Mouse (Mus musculus) embryonic facial prominence, embryonic 14.5 days (tissue): ENCODE data around the gene Bcl11b. TPM values are rescaled to one million over a fixed set of nuclear protein-coding genes. Genes with fewer than 3 reads are reported as not detected.

Experiments
- ATAC-seq: fragments of 200-750 bp; cut with Nextera tagmentation; 2 replicates; pipeline ENCODE4 v1.8.0; 2017; ENCODE audit warnings: low read depth, moderate number of reproducible peaks, moderate TSS enrichment
- DNase-seq: peaks from one replicate; pipeline ENCODE4 v3.0.0-alpha.2; 2015; ENCODE audit warnings: low spot score
- H3K27ac ChIP-seq: fragments of 300-500 bp; sonication (generic); replicated peaks from 2 replicates; pipeline ENCODE4 v1.5.1; 2014; ENCODE audit warnings: low read depth, mild to moderate bottlenecking, low read length, moderate library complexity
- H3K27me3 ChIP-seq: fragments of 300-500 bp; sonication (generic); replicated peaks from 2 replicates; pipeline ENCODE4 v1.6.1; 2014; ENCODE audit warnings: low read length; ENCODE audit not compliant: control insufficient read depth, insufficient read depth
- H3K36me3 ChIP-seq: fragments of 300-500 bp; sonication (generic); 2 replicates; pipeline ENCODE4 v1.6.1; 2014; ENCODE audit warnings: low read length, mixed read lengths; ENCODE audit not compliant: control insufficient read depth, insufficient read depth
- H3K4me1 ChIP-seq: fragments of 300-500 bp; sonication (generic); 2 replicates; pipeline ENCODE4 v1.6.1; 2014; ENCODE audit warnings: antibody characterized with exemption, low read length; ENCODE audit not compliant: control insufficient read depth, insufficient read depth
- H3K4me2 ChIP-seq: fragments of 300-500 bp; sonication (generic); 2 replicates; pipeline ENCODE4 v1.6.1; 2014; ENCODE audit warnings: low read depth, mild to moderate bottlenecking, low read length, moderate library complexity, mixed read lengths
- H3K4me3 ChIP-seq: fragments of 300-500 bp; sonication (generic); 2 replicates; pipeline ENCODE4 v1.5.1; 2014; ENCODE audit warnings: low read depth, mild to moderate bottlenecking, low read length
- H3K9ac ChIP-seq: fragments of 300-500 bp; sonication (generic); 2 replicates; pipeline ENCODE4 v1.6.1; 2014; ENCODE audit warnings: low read depth, mild to moderate bottlenecking, low read length, moderate library complexity, mixed read lengths
- H3K9me3 ChIP-seq: fragments of 300-500 bp; sonication (generic); 2 replicates; pipeline ENCODE4 v1.6.1; 2016; ENCODE audit warnings: low read length; ENCODE audit not compliant: control insufficient read depth
- WGBS: fragments of 180-500 bp; shearing (Covaris S2); extraction: QIAGEN DNeasy Blood & Tissue Kit; methylation state at CpG from one replicate; pipeline ENCODE4 v1.1.7; 2014; 5-methylcytosine and 5-hydroxymethylcytosine counted together
- polyA plus RNA-seq: library from polyadenylated mRNA; unstranded; fragments of >200 nt; fragmentation: Nextera tagmentation; extraction: Ambion mirVana; gene quantifications from 2 replicates; pipeline ENCODE4 v1.2.1, GENCODE M21; 2014

Bcl11b gene
- 16.5 and 20.7 TPM in 2 replicates for polyA plus RNA-seq

DNA sequence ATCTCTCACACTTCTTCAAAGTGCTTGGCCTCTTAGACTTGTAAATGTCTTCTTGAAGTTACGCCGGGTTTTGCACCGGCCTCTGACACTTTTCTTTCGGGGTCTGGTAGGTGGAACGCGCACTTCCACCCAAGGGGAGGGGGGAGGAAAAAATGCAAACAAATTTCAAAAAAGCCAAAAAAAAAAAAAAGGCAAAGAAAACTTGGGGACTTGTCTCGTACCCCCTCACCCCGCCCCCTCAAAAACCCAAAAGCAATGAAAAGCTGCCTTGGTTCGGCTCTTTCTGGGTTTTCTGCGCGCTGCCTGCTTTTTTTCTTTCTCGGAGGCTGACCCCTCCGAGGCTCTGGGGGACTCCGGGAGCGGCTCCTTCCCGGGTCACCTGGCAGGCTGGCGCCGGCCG is at the start of gene Bcl11b:
TSS of gene Bcl11b (minus strand) at position 120 of the 400 bp plus-strand sequence.
- peak within 1 kb of the TSS; percentile 79 for H3K4me3 ChIP-seq
- H3K27ac ChIP-seq: peak within 1 kb of the TSS; percentile 98
- no peaks in the 10 kb centered on the region for H3K36me3 ChIP-seq
- 0% methylated on average over 19 of the region's 19 CpGs for WGBS
- H3K9me3 ChIP-seq: no peaks in the 10 kb centered on the region
- ATAC-seq (no peak; the same call in 1 of the 2 replicates), DNase-seq (no peak)
- H3K4me2 ChIP-seq: peak within 1 kb of the TSS; percentile 78
- peaks cover 3% of the 10 kb centered on the region; the same call in 1 of the 2 replicates for H3K27me3 ChIP-seq
- 0 out of 2 replicates have a peak, but pooled peaks cover 5% of the 10 kb centered on the region for H3K4me1 ChIP-seq
- H3K9ac ChIP-seq: peak within 1 kb of the TSS; percentile 97

DNA sequence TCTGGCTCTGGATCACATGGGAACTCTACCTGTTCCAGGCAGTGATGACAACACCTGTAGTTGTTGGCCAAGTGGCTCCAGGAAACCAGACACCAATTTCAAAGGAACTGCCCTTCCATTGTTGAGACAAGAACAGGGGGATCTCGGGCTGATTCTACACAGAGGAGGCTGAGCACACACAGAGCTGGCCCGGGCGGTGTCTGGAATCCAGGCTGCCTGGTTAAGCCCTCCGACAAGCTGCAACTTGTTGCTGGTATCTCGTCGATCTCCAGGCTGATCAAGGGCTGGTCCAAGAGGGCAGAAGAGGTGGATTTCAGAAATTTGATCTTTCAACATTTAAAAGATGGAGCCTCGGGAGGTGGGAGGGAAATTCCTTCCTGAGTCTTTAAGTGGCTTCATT is 47.6 kb upstream of the Bcl11b start:
- Histone ChIP-seq H3K9me3 (no peaks in the 10 kb centered on the region), H3K27me3 (no peaks in the 10 kb centered on the region), H3K27ac (no peak overlapping the region), H3K4me2 (no peak overlapping the region), H3K4me3 (no peak overlapping the region), H3K36me3 (no peaks in the 10 kb centered on the region), H3K4me1 (no peaks in the 10 kb centered on the region), H3K9ac (no peak overlapping the region)
- peak; percentile 87 for ATAC-seq
- WGBS: 44% methylated on average over 7 of the region's 7 CpGs
- DNase-seq: peak; percentile 69

DNA sequence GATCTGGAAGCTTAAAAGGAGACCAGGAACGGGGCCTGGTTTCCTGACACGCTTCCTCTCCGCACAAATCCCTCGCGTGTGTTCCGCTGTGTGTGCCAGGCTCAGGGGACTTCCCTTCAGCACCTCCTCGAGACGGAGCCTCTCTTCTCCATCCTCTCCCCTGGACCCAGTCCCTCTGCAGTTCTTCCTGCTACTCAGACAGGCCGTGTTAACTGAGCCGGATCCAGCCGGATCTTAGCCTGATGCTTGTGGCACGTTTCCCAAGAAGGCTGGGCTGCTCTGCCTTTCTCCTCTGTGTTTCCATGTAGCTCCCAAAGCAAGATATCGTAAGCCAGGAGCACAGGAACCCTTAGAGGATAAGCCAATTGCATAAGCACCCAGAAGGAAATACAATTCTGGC is 46.2 kb upstream of the Bcl11b start:
- no peak for ATAC-seq
- Histone ChIP-seq H3K4me3 (no peak overlapping the region), H3K36me3 (no peaks in the 10 kb centered on the region), H3K9ac (0 out of 2 replicates have a peak overlapping the region, but pooled peaks have one; percentile 11), H3K27ac (no peak overlapping the region), H3K4me2 (no peak overlapping the region), H3K27me3 (no peaks in the 10 kb centered on the region), H3K9me3 (no peaks in the 10 kb centered on the region), H3K4me1 (no peaks in the 10 kb centered on the region)
- peak; percentile 43 for DNase-seq
- WGBS: 59% methylated on average over 13 of the region's 13 CpGs

DNA sequence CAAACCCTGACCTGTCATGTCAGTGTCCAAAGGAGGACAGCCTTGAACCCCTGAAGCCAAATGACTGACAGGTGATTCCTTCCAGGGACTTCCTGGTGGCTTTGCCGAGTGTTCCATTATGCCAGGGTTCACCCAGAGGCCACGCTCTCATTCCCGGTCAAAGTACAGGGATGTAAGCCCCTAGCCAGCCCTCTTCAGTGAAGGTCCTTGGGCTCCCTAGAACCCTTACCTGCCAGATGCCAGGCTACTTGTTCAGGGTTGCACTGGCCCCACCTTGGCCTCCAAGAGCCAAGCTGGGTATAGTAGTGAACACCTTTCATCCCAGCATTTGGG is 38.8 kb upstream of the Bcl11b start:
- DNase-seq (no peak), ATAC-seq (no peak)
- Histone ChIP-seq H3K4me1 (no peaks in the 10 kb centered on the region), H3K4me3 (no peak overlapping the region), H3K9ac (no peak overlapping the region), H3K4me2 (no peak overlapping the region), H3K27me3 (no peaks in the 10 kb centered on the region), H3K36me3 (no peaks in the 10 kb centered on the region), H3K27ac (no peak overlapping the region), H3K9me3 (no peaks in the 10 kb centered on the region)
- 56% methylated on average over 3 of the region's 3 CpGs for WGBS

DNA sequence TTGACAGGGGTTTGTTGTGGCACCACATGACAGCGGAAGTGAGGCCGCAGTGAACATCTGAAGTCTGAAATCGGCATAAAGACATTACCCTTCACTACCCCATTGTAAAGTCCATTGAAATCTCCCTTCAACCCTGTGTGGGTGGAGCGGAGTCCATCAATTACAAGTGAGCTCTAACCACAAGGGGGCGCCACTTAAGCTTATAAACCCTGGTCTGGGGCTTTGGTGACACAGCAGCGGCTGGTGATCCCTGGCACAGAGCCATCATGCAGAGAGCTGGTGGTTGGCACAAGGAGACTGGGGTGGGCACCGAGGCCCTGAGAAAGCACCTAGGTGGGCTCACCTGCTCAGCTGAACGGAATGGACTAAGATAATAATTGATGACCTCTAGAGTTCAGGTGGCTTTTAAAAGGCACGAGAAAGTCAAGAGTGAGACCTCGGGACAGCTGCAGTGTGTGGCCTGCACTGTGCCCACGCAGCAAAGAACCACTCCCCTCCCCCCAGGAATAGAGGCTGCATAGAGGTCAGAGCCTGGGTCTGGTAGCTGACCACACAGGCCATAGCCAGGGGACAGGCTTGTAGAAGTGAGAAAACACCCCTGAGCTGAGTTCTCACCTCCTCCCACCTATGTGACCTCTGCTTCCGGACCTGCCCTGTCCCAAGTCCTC is 38.3 kb upstream of the Bcl11b start:
- ATAC-seq (no peak), DNase-seq (peak; percentile 85)
- Histone ChIP-seq H3K27me3 (no peaks in the 10 kb centered on the region), H3K4me1 (no peaks in the 10 kb centered on the region), H3K9ac (no peak overlapping the region), H3K4me3 (no peak overlapping the region), H3K36me3 (no peaks in the 10 kb centered on the region), H3K27ac (no peak overlapping the region), H3K4me2 (no peak overlapping the region), H3K9me3 (no peaks in the 10 kb centered on the region)
- WGBS: 43% methylated on average over 11 of the region's 12 CpGs

DNA sequence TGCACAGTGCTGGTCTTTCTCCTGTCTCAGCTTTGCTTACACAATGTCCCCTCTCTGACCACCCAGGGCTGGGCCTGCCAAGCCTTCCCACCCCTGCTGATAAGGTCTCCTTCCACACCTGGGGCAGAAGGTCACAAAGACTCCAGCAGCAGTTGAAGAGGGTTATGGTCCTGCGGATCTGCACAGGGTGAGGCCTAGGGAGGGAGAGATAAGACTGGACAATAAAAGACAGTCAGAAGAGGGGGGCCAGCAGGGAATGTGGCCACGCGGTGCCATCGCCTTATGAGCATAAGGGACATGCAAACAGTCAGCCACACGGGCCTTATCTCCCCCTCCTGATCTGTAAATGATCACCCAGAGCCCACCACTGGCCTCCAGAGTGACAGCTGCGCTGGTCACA is 34.0 kb upstream of the Bcl11b start:
- Histone ChIP-seq H3K9ac (no peak overlapping the region), H3K4me3 (no peak overlapping the region), H3K27me3 (no peaks in the 10 kb centered on the region), H3K4me1 (no peaks in the 10 kb centered on the region), H3K9me3 (no peaks in the 10 kb centered on the region), H3K36me3 (no peaks in the 10 kb centered on the region), H3K4me2 (no peak overlapping the region), H3K27ac (no peak overlapping the region)
- ATAC-seq (no peak), DNase-seq (no peak)
- 75% methylated on average over 6 of the region's 6 CpGs for WGBS

DNA sequence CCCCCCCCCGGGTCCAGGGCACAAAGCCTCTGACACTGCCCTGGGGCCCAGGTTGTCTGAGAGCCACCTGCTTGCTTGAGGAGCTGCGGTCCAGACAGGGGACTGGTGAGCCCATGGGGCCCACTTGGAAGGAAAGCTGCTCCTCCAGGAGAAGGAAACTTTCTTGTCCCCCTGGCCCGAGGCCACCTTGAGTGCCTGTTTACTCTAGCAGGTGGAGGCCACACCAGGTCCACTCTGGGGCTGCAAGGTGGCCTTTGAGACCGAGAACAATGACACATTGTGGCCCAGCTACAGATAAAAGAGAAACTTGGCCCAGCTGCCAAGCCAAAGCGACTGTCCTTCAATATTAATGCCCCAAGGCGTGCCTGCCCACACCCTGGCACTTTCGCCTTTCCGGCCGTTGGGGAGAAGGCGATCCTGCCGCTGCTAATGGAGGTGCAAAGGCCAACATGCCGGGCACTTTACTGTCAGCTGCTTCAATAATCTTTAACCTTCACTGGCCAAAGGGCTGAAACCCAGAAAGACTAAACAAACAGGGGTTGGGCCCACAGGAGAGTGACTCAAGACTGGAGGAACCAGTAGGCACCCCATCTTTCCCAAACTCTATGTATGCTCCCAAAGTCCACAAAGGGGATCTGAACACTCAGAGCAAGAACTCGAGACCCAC is 32.1 kb upstream of the Bcl11b start:
- no peak for ATAC-seq
- Histone ChIP-seq H3K4me2 (no peak overlapping the region), H3K9me3 (no peaks in the 10 kb centered on the region), H3K27ac (no peak overlapping the region), H3K4me3 (no peak overlapping the region), H3K27me3 (no peaks in the 10 kb centered on the region), H3K4me1 (no peaks in the 10 kb centered on the region), H3K36me3 (no peaks in the 10 kb centered on the region), H3K9ac (no peak overlapping the region)
- WGBS: 68% methylated on average over 13 of the region's 13 CpGs
- DNase-seq: no peak

DNA sequence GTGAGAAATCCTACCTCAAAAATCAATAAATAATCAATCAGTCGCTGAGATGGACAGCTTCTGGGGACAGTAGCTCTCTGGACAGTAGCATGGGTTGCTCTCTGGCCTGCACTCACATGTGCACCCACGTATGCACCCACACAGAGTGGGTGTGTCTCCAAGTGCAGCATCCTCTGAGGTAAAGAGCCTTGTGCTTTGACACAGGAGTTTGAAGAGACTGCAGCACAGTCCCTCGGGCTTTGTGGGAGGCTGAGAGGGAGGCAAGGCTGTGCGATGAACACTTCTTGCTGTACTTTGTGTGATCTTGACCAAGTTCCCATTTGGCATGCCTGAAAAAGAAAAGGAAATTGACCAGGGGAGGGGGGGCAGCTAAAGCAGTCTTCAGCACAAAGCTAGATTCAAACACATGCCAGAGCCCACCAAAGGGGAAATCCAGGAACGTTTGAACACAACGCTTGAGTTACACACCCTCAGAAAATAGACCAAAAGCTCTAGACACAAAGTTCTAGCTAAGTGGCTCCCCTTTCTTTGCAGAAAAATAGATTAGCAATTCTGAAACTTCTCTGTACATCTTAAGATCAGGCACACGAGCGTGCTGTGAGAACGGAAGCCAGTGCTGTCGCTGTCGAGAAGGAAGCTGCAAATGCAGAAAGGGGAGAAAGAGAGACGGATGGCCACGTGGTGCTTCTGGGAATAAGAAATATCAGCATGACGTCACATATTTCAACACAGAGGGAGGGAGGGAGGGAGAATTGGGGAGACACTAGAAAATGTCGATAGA is 19.6 kb upstream of the Bcl11b start:
- Histone ChIP-seq H3K4me3 (no peak overlapping the region), H3K4me2 (no peak overlapping the region), H3K9me3 (no peaks in the 10 kb centered on the region), H3K9ac (no peak overlapping the region), H3K36me3 (no peaks in the 10 kb centered on the region), H3K27ac (no peak overlapping the region), H3K27me3 (no peaks in the 10 kb centered on the region), H3K4me1 (no peaks in the 10 kb centered on the region)
- no peak for DNase-seq
- no peak for ATAC-seq
- 72% methylated on average over 15 of the region's 15 CpGs for WGBS
